Mouse (Mus musculus) heart, embryonic 13.5 days (tissue): Measurements from ENCODE around the gene Mvk. TPM values are rescaled to one million over a fixed set of nuclear protein-coding genes. Genes with fewer than 3 reads are reported as not detected.
A peak's percentile ranks its signal among the peaks of the same experiment; 100 is the strongest.

ENCODE experiments used
- ATAC-seq: fragments of 200-750 bp; cut with Nextera tagmentation; 2 replicates; pipeline ENCODE4 v1.8.0; 2017; ENCODE audit warnings: moderate TSS enrichment; ENCODE audit not compliant: insufficient number of reproducible peaks, low FRiP score, low TSS enrichment; ENCODE audit errors: extremely low read depth
- H3K27ac ChIP-seq: fragments of 300-500 bp; sonication (generic); replicated peaks from 2 replicates; pipeline ENCODE4 v1.5.1; 2015; ENCODE audit warnings: moderate library complexity, mild to moderate bottlenecking, inconsistent platforms
- H3K27me3 ChIP-seq: fragments of 300-500 bp; sonication (generic); replicated peaks from 2 replicates; pipeline ENCODE4 v1.6.1; 2015; ENCODE audit warnings: mild to moderate bottlenecking, inconsistent platforms
- H3K36me3 ChIP-seq: fragments of 300-500 bp; sonication (generic); 2 replicates; pipeline ENCODE4 v1.6.1; 2015; ENCODE audit warnings: mild to moderate bottlenecking, inconsistent platforms
- H3K4me1 ChIP-seq: fragments of 300-500 bp; sonication (generic); 2 replicates; pipeline ENCODE4 v1.6.1; 2015; ENCODE audit warnings: inconsistent platforms
- H3K4me2 ChIP-seq: fragments of 300-500 bp; sonication (generic); 2 replicates; pipeline ENCODE4 v1.6.1; 2015; ENCODE audit warnings: inconsistent platforms, mild to moderate bottlenecking, moderate library complexity
- H3K4me3 ChIP-seq: fragments of 300-500 bp; sonication (generic); 2 replicates; pipeline ENCODE4 v1.5.1; 2015; ENCODE audit warnings: moderate library complexity, mild to moderate bottlenecking, inconsistent platforms
- H3K9ac ChIP-seq: fragments of 300-500 bp; sonication (generic); 2 replicates; pipeline ENCODE4 v1.6.1; 2015; ENCODE audit warnings: inconsistent platforms, mild to moderate bottlenecking, moderate library complexity
- H3K9me3 ChIP-seq: fragments of 300-500 bp; sonication (generic); 2 replicates; pipeline ENCODE4 v1.6.1; 2016; ENCODE audit warnings: inconsistent platforms
- WGBS: fragments of 180-500 bp; shearing (Covaris S2); methylation state at CpG from one replicate; pipeline ENCODE4 v1.1.7; 2015; ENCODE audit warnings: mixed read lengths; 5-methylcytosine and 5-hydroxymethylcytosine counted together
- polyA plus RNA-seq: library from polyadenylated mRNA; unstranded; fragments of >200 nt; fragmentation: Nextera tagmentation; extraction: Ambion mirVana; gene quantifications from 2 replicates; pipeline ENCODE4 v1.2.1, GENCODE M21; 2015

The Mvk gene
- polyA plus RNA-seq, 1 experiment from 2014 or later: 21.0 TPM

- Histone ChIP-seq H3K4me2 (no peak overlapping the region), H3K36me3 (peaks cover 49% of the 10 kb centered on the region), H3K27ac (no peak overlapping the region), H3K4me1 (peaks cover 16% of the 10 kb centered on the region), H3K4me3 (no peak overlapping the region), H3K9me3 (no peaks in the 10 kb centered on the region), H3K27me3 (no peaks in the 10 kb centered on the region), H3K9ac (no peak overlapping the region)
- WGBS: 56% methylated on average over 11 of the region's 11 CpGs
- no peak for ATAC-seq
These were observed 22.3 kb upstream of the Mvk start for GRCm38 (mm10) chr5:114421561-114422298.

GRCm38 (mm10) chr5:114422591-114422990 lies 21.5 kb upstream of the Mvk start:
- peaks cover 40% of the 10 kb centered on the region for H3K36me3 ChIP-seq
- H3K4me2 ChIP-seq: no peak overlapping the region
- no peak for ATAC-seq
- WGBS: 24% methylated on average over 5 of the region's 5 CpGs
- H3K9ac ChIP-seq: no peak overlapping the region
- no peak overlapping the region for H3K4me3 ChIP-seq
- H3K9me3 ChIP-seq: no peaks in the 10 kb centered on the region
- H3K27me3 ChIP-seq: no peaks in the 10 kb centered on the region
- H3K27ac ChIP-seq: no peak overlapping the region
- H3K4me1 ChIP-seq: peaks cover 14% of the 10 kb centered on the region

GRCm38 (mm10) chr5:114423961-114424360 lies 20.1 kb upstream of the Mvk start:
- Histone ChIP-seq H3K27ac (no peak overlapping the region), H3K36me3 (peaks cover 27% of the 10 kb centered on the region), H3K9ac (no peak overlapping the region), H3K4me3 (no peak overlapping the region), H3K27me3 (no peaks in the 10 kb centered on the region), H3K9me3 (no peaks in the 10 kb centered on the region), H3K4me1 (peaks cover 14% of the 10 kb centered on the region), H3K4me2 (no peak overlapping the region)
- ATAC-seq: no peak
- 77% methylated on average over 5 of the region's 5 CpGs for WGBS

GRCm38 (mm10) chr5:114426732-114427131 lies 17.3 kb upstream of the Mvk start:
- ATAC-seq: no peak
- Histone ChIP-seq H3K27me3 (no peaks in the 10 kb centered on the region), H3K36me3 (no peaks in the 10 kb centered on the region), H3K27ac (no peak overlapping the region), H3K9me3 (no peaks in the 10 kb centered on the region), H3K4me1 (peaks cover 10% of the 10 kb centered on the region), H3K4me3 (no peak overlapping the region), H3K4me2 (no peak overlapping the region), H3K9ac (no peak overlapping the region)
- 78% methylated on average over 6 of the region's 6 CpGs for WGBS

GRCm38 (mm10) chr5:114428621-114429020 lies 15.4 kb upstream of the Mvk start:
- ATAC-seq: no peak
- no peaks in the 10 kb centered on the region for H3K9me3 ChIP-seq
- no peak overlapping the region for H3K27ac ChIP-seq
- 0 out of 2 replicates have a peak, but pooled peaks cover 2% of the 10 kb centered on the region for H3K36me3 ChIP-seq
- H3K4me1 ChIP-seq: no peaks in the 10 kb centered on the region
- H3K4me3 ChIP-seq: no peak overlapping the region
- WGBS: 75% methylated on average over 18 of the region's 18 CpGs
- no peak overlapping the region for H3K4me2 ChIP-seq
- no peaks in the 10 kb centered on the region for H3K27me3 ChIP-seq
- H3K9ac ChIP-seq: no peak overlapping the region

GRCm38 (mm10) chr5:114429781-114430180 lies 14.3 kb upstream of the Mvk start:
- Histone ChIP-seq H3K4me3 (no peak overlapping the region), H3K4me1 (no peaks in the 10 kb centered on the region), H3K9ac (no peak overlapping the region), H3K9me3 (no peaks in the 10 kb centered on the region), H3K4me2 (no peak overlapping the region), H3K27me3 (no peaks in the 10 kb centered on the region), H3K36me3 (peaks cover 13% of the 10 kb centered on the region), H3K27ac (no peak overlapping the region)
- 80% methylated on average over 7 of the region's 7 CpGs for WGBS
- ATAC-seq: no peak

- Histone ChIP-seq H3K4me3 (no peak overlapping the region), H3K9me3 (no peaks in the 10 kb centered on the region), H3K9ac (no peak overlapping the region), H3K27ac (no peak overlapping the region), H3K36me3 (peaks cover 49% of the 10 kb centered on the region), H3K4me2 (no peak overlapping the region), H3K27me3 (no peaks in the 10 kb centered on the region), H3K4me1 (no peaks in the 10 kb centered on the region)
- ATAC-seq: no peak
- 85% methylated on average over 8 of the region's 8 CpGs for WGBS
These were observed 9.7 kb upstream of the Mvk start for GRCm38 (mm10) chr5:114434359-114434758.

GRCm38 (mm10) chr5:114435588-114435987 lies 8.5 kb upstream of the Mvk start:
- Histone ChIP-seq H3K4me1 (no peaks in the 10 kb centered on the region), H3K36me3 (peaks cover 49% of the 10 kb centered on the region), H3K27me3 (no peaks in the 10 kb centered on the region), H3K4me3 (no peak overlapping the region), H3K27ac (no peak overlapping the region), H3K4me2 (no peak overlapping the region), H3K9me3 (no peaks in the 10 kb centered on the region), H3K9ac (no peak overlapping the region)
- 85% methylated on average over 14 of the region's 14 CpGs for WGBS
- ATAC-seq: no peak

GRCm38 (mm10) chr5:114444368-114444692 lies 261 bp downstream of the Mvk start:
- ATAC-seq: no peak
- no peaks in the 10 kb centered on the region for H3K9me3 ChIP-seq

GRCm38 (mm10) chr5:114449011-114449410 lies 4.9 kb downstream of the Mvk start:
- peaks cover 39% of the 10 kb centered on the region for H3K36me3 ChIP-seq
- peaks cover 9% of the 10 kb centered on the region for H3K4me1 ChIP-seq
- H3K9me3 ChIP-seq: no peaks in the 10 kb centered on the region
- ATAC-seq: no peak
- no peak overlapping the region for H3K4me2 ChIP-seq
- WGBS: 84% methylated on average over 4 of the region's 4 CpGs
- no peak overlapping the region for H3K27ac ChIP-seq
- no peak overlapping the region for H3K9ac ChIP-seq
- H3K27me3 ChIP-seq: no peaks in the 10 kb centered on the region
- no peak overlapping the region for H3K4me3 ChIP-seq

More at GRCm38 (mm10) chr5:114444368-114444692, 261 bp downstream of the Mvk start:
- WGBS: 0% methylated on average over 21 of the region's 21 CpGs
- H3K36me3 ChIP-seq: peaks cover 18% of the 10 kb centered on the region
- peak overlapping the region; percentile 89 for H3K9ac ChIP-seq
- peak overlapping the region; percentile 32; the same call in 1 of the 2 replicates for H3K27ac ChIP-seq
- no peaks in the 10 kb centered on the region for H3K27me3 ChIP-seq
- peak overlapping the region; percentile 92 for H3K4me2 ChIP-seq
- H3K4me1 ChIP-seq: peaks cover 19% of the 10 kb centered on the region
- peak overlapping the region; percentile 83 for H3K4me3 ChIP-seq

- Histone ChIP-seq H3K4me1 (peaks cover 19% of the 10 kb centered on the region), H3K4me3 (no peak overlapping the region), H3K27ac (no peak overlapping the region), H3K27me3 (peaks cover 18% of the 10 kb centered on the region), H3K4me2 (no peak overlapping the region), H3K36me3 (peaks cover 13% of the 10 kb centered on the region; the same call in 1 of the 2 replicates), H3K9me3 (no peaks in the 10 kb centered on the region), H3K9ac (no peak overlapping the region)
- 70% methylated on average over 9 of the region's 9 CpGs for WGBS
- ATAC-seq: no peak
These were observed 12.2 kb downstream of the Mvk start for GRCm38 (mm10) chr5:114456287-114456686.

GRCm38 (mm10) chr5:114456995-114457605 lies 13.0 kb downstream of the Mvk start:
- 56% methylated on average over 16 of the region's 16 CpGs for WGBS
- Histone ChIP-seq H3K27ac (peak overlapping the region; percentile 53), H3K9ac (0 out of 2 replicates have a peak overlapping the region, but pooled peaks have one; percentile 40), H3K4me1 (peaks cover 23% of the 10 kb centered on the region), H3K4me3 (no peak overlapping the region), H3K4me2 (peak overlapping the region; percentile 42), H3K27me3 (peaks cover 18% of the 10 kb centered on the region), H3K9me3 (no peaks in the 10 kb centered on the region), H3K36me3 (peaks cover 13% of the 10 kb centered on the region; the same call in 1 of the 2 replicates)
- ATAC-seq: no peak
